Mouse (Mus musculus): ENCODE data around the gene Plagl2.

DNA sequence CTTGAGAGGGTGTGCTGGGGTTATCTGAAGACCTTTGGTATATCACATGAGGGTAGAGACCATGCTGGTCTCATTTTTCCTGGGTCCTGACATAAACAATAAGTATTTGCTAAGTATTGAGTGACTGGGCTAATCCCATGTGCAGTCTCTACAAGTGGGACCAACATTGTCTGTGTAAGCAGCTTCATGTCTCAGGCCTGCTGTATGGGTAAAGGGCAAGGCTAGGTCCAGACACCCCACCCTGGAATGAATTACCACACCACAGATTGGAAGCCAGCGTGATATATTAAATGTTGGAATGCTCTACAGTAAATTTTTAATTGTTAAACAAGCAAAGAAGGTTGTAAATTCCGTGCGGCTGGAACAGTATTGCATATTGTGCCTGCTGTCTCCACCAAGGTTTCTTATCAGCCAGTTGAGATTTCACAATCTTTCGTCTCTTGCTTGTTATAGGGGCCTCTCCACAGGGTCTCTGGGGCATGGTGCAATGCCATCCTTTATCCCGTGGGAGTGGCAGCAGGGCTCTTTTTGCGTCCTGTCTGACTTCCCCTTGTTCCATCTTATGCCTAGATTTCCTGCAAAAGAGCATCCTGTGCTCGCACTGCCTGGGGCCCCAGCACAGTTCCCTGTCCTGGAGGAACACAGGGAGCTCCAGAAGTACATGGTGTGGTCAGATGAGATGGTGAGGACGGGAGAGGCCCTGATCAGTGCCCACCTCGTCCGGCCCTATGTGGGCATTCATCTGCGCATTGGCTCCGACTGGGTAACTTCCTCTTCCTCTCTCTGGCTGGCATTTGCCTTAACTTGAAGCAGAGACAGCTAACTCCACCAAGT lies 18.0 kb upstream of the Plagl2 start:
- TF ChIP-seq CTCF (IDR thresholded peaks at IDR 0.05; ENCODE audit: borderline replicate concordance, control insufficient read depth, extremely low read depth, insufficient read depth, low read length, poor library complexity) (no peak), POLR2A (IDR thresholded peaks at IDR 0.05; ENCODE audit: control insufficient read depth, extremely low read depth, insufficient read depth, low read length, poor library complexity) (no peak)

All from thymus, adult 2 months (tissue).